Mouse (Mus musculus) lung, postnatal 10 days (tissue): ENCODE results near the gene Mip.
A peak's percentile ranks its signal among the peaks of the same experiment; 100 is the strongest.
"Not testable (repeated sequence)": the region's sequence is repeated elsewhere in the genome, so short reads cannot be mapped to it uniquely, and the experiment has no call there.

Experiments used
- DNase-seq: peaks from one replicate; pipeline ENCODE4 v3.0.0; 2021

Gene Mip

GRCm38 (mm10) chr10:128225538-128225937 is at the start of gene Mip:
Mip (plus strand) TSS chr10:128225838.
- DNase-seq, result no peak

- peak; percentile 86 for DNase-seq
These were observed 49.5 kb upstream of the Mip start for GRCm38 (mm10) chr10:128175996-128176755.

- no peak for DNase-seq
These were observed 48.3 kb upstream of the Mip start for GRCm38 (mm10) chr10:128177316-128177715.

GRCm38 (mm10) chr10:128179989-128180388 is 45.6 kb upstream of the Mip start, which contains the start of gene Rbms2:
Rbms2 (minus strand) TSS chr10:128180297.
- peak; percentile 71 for DNase-seq

GRCm38 (mm10) chr10:128184296-128184695 is 41.3 kb upstream of the Mip start:
- DNase-seq, result no peak

- no peak for DNase-seq
These were observed 40.2 kb upstream of the Mip start for GRCm38 (mm10) chr10:128185277-128185940.

- DNase-seq, result peak; percentile 90
These were observed 39.7 kb upstream of the Mip start for GRCm38 (mm10) chr10:128185959-128186358.

GRCm38 (mm10) chr10:128187181-128187605 is 38.4 kb upstream of the Mip start:
- no peak for DNase-seq

GRCm38 (mm10) chr10:128188242-128188877 is 37.3 kb upstream of the Mip start:
- peak; percentile 85 for DNase-seq

GRCm38 (mm10) chr10:128191472-128191871 is 34.2 kb upstream of the Mip start:
- no peak for DNase-seq

- not testable (repeated sequence) for DNase-seq
These were observed 33.4 kb upstream of the Mip start for GRCm38 (mm10) chr10:128192030-128192766.

GRCm38 (mm10) chr10:128193113-128193512 is 32.5 kb upstream of the Mip start:
- DNase-seq, result no peak

GRCm38 (mm10) chr10:128194024-128194550 is 31.6 kb upstream of the Mip start, which contains the start of gene Gls2:
Gls2 (plus strand) TSS chr10:128194457.
- DNase-seq, result peak; percentile 98

GRCm38 (mm10) chr10:128194551-128195461 is 30.8 kb upstream of the Mip start:
- DNase-seq, result no peak

- DNase-seq, result no peak
These were observed 23.8 kb upstream of the Mip start for GRCm38 (mm10) chr10:128201856-128202255.

GRCm38 (mm10) chr10:128204941-128205340 is 20.7 kb upstream of the Mip start:
- no peak for DNase-seq

GRCm38 (mm10) chr10:128208326-128208725 is 17.3 kb upstream of the Mip start:
- no peak for DNase-seq

GRCm38 (mm10) chr10:128209311-128210009 is 16.2 kb upstream of the Mip start:
- DNase-seq, result no peak

GRCm38 (mm10) chr10:128210131-128210530 is 15.5 kb upstream of the Mip start:
- no peak for DNase-seq

GRCm38 (mm10) chr10:128210954-128211353 is 14.7 kb upstream of the Mip start:
- DNase-seq, result no peak
